Mouse (Mus musculus) thymus, adult 2 months (tissue): ENCODE measurements at regions not wholly inside any gene's neighbourhood (a gene's known extent, or its start where the extent isn't known, plus 50 kb on each side); places are given as distances from the start of the nearest gene placed in this dataset.

Experiments used
- CTCF ChIP-seq: fragments of 200-500 bp; IDR thresholded peaks from 2 replicates; pipeline ENCODE4 v1.5.1; 2012; ENCODE audit warnings: mild to moderate bottlenecking, control low read depth, low read length, moderate library complexity, borderline replicate concordance; ENCODE audit not compliant: control insufficient read depth, poor library complexity, insufficient read depth; ENCODE audit errors: extremely low read depth
- POLR2A ChIP-seq: fragments of 200-500 bp; IDR thresholded peaks from 2 replicates; pipeline ENCODE4 v1.6.1; 2012; ENCODE audit warnings: mild to moderate bottlenecking, low read length, control low read depth, moderate library complexity; ENCODE audit not compliant: control insufficient read depth, poor library complexity, insufficient read depth; ENCODE audit errors: extremely low read depth

- TF ChIP-seq CTCF (no peak), POLR2A (no peak)
Measured at GRCm38 (mm10) chr10:20841430-20842040, 110.8 kb upstream of the Ahi1 start.
